Mouse (Mus musculus): ENCODE measurements around the gene Asap2. TPM values are rescaled to one million over a fixed set of nuclear protein-coding genes. Genes with fewer than 3 reads are reported as not detected.
A peak's percentile ranks its signal among the peaks of the same experiment; 100 is the strongest.

The Asap2 gene
- polyA plus RNA-seq, 1 experiment, result 0.77 TPM

- Histone ChIP-seq H3K4me3 (ENCODE audit: control insufficient read depth, low read depth, low read length) (no peak overlapping the region), H3K36me3 (ENCODE audit: control insufficient read depth, insufficient read depth, low read length) (peaks cover 5% of the 10 kb centered on the region), H3K27ac (ENCODE audit: control insufficient read depth, insufficient read depth, low read depth, low read length) (no peak overlapping the region), H3K4me1 (ENCODE audit: control insufficient read depth, insufficient read depth, low read length) (peaks cover 6% of the 10 kb centered on the region), H3K27me3 (ENCODE audit: control insufficient read depth, insufficient read depth, low read length) (no peaks in the 10 kb centered on the region)
- TF ChIP-seq CTCF (IDR thresholded peaks at IDR 0.05; ENCODE audit: control insufficient read depth, insufficient read depth, insufficient replicate concordance, low read depth, low read length) (no peak), POLR2A (IDR thresholded peaks at IDR 0.05; ENCODE audit: control insufficient read depth, low read depth, low read length) (no peak)
Measured at GRCm38 (mm10) chr12:21288716-21289395, 298.6 kb downstream of the Asap2 start.

GRCm38 (mm10) chr12:21289651-21290050 lies 299.4 kb downstream of the Asap2 start:
- Histone ChIP-seq H3K27ac (ENCODE audit: control insufficient read depth, insufficient read depth, low read depth, low read length) (no peak overlapping the region), H3K4me3 (ENCODE audit: control insufficient read depth, low read depth, low read length) (no peak overlapping the region), H3K4me1 (ENCODE audit: control insufficient read depth, insufficient read depth, low read length) (peaks cover 6% of the 10 kb centered on the region), H3K27me3 (ENCODE audit: control insufficient read depth, insufficient read depth, low read length) (no peaks in the 10 kb centered on the region), H3K36me3 (ENCODE audit: control insufficient read depth, insufficient read depth, low read length) (peaks cover 5% of the 10 kb centered on the region)
- TF ChIP-seq CTCF (IDR thresholded peaks at IDR 0.05; ENCODE audit: control insufficient read depth, insufficient read depth, insufficient replicate concordance, low read depth, low read length), result no peak
- no peak for TF ChIP-seq POLR2A (IDR thresholded peaks at IDR 0.05; ENCODE audit: control insufficient read depth, low read depth, low read length)

- no peak for TF ChIP-seq POLR2A (IDR thresholded peaks at IDR 0.05; ENCODE audit: control insufficient read depth, low read depth, low read length)
- no peak for TF ChIP-seq CTCF (IDR thresholded peaks at IDR 0.05; ENCODE audit: control insufficient read depth, insufficient read depth, insufficient replicate concordance, low read depth, low read length)
- Histone ChIP-seq H3K27me3 (ENCODE audit: control insufficient read depth, insufficient read depth, low read length) (no peaks in the 10 kb centered on the region), H3K27ac (ENCODE audit: control insufficient read depth, insufficient read depth, low read depth, low read length) (no peak overlapping the region), H3K4me3 (ENCODE audit: control insufficient read depth, low read depth, low read length) (no peak overlapping the region), H3K36me3 (ENCODE audit: control insufficient read depth, insufficient read depth, low read length) (peaks cover 4% of the 10 kb centered on the region; the same call in 1 of the 2 replicates), H3K4me1 (ENCODE audit: control insufficient read depth, insufficient read depth, low read length) (no peaks in the 10 kb centered on the region)
Measured at GRCm38 (mm10) chr12:21298856-21299255, 308.6 kb downstream of the Asap2 start.

- H3K36me3 ChIP-seq (ENCODE audit: control insufficient read depth, insufficient read depth, low read length), result peaks cover 4% of the 10 kb centered on the region
- no peak for TF ChIP-seq CTCF (IDR thresholded peaks at IDR 0.05; ENCODE audit: control insufficient read depth, insufficient read depth, insufficient replicate concordance, low read depth, low read length)
- no peak for TF ChIP-seq POLR2A (IDR thresholded peaks at IDR 0.05; ENCODE audit: control insufficient read depth, low read depth, low read length)
- H3K4me1 ChIP-seq (ENCODE audit: control insufficient read depth, insufficient read depth, low read length), result no peaks in the 10 kb centered on the region
- no peaks in the 10 kb centered on the region for H3K27me3 ChIP-seq (ENCODE audit: control insufficient read depth, insufficient read depth, low read length)
- peak overlapping the region; percentile 27 for H3K4me3 ChIP-seq (ENCODE audit: control insufficient read depth, low read depth, low read length)
- no peak overlapping the region for H3K27ac ChIP-seq (ENCODE audit: control insufficient read depth, insufficient read depth, low read depth, low read length)
Measured at GRCm38 (mm10) chr12:21301324-21301723, 311.1 kb downstream of the Asap2 start.

GRCm38 (mm10) chr12:21301932-21302331 lies 311.7 kb downstream of the Asap2 start:
- no peaks in the 10 kb centered on the region for H3K4me1 ChIP-seq (ENCODE audit: control insufficient read depth, insufficient read depth, low read length)
- no peak for TF ChIP-seq POLR2A (IDR thresholded peaks at IDR 0.05; ENCODE audit: control insufficient read depth, low read depth, low read length)
- TF ChIP-seq CTCF (IDR thresholded peaks at IDR 0.05; ENCODE audit: control insufficient read depth, insufficient read depth, insufficient replicate concordance, low read depth, low read length), result no peak
- H3K27ac ChIP-seq (ENCODE audit: control insufficient read depth, insufficient read depth, low read depth, low read length), result no peak overlapping the region
- no peak overlapping the region for H3K4me3 ChIP-seq (ENCODE audit: control insufficient read depth, low read depth, low read length)
- H3K36me3 ChIP-seq (ENCODE audit: control insufficient read depth, insufficient read depth, low read length), result peaks cover 4% of the 10 kb centered on the region
- H3K27me3 ChIP-seq (ENCODE audit: control insufficient read depth, insufficient read depth, low read length), result no peaks in the 10 kb centered on the region

GRCm38 (mm10) chr12:21302361-21302783 lies 312.1 kb downstream of the Asap2 start:
- H3K4me1 ChIP-seq (ENCODE audit: control insufficient read depth, insufficient read depth, low read length), result no peaks in the 10 kb centered on the region
- H3K36me3 ChIP-seq (ENCODE audit: control insufficient read depth, insufficient read depth, low read length), result peaks cover 4% of the 10 kb centered on the region

GRCm38 (mm10) chr12:21305741-21306140 lies 315.5 kb downstream of the Asap2 start:
- Histone ChIP-seq H3K4me3 (ENCODE audit: control insufficient read depth, low read depth, low read length) (no peak overlapping the region), H3K4me1 (ENCODE audit: control insufficient read depth, insufficient read depth, low read length) (no peaks in the 10 kb centered on the region), H3K27ac (ENCODE audit: control insufficient read depth, insufficient read depth, low read depth, low read length) (no peak overlapping the region), H3K27me3 (ENCODE audit: control insufficient read depth, insufficient read depth, low read length) (no peaks in the 10 kb centered on the region), H3K36me3 (ENCODE audit: control insufficient read depth, insufficient read depth, low read length) (no peaks in the 10 kb centered on the region; the same call in none of the 2 replicates)
- TF ChIP-seq CTCF (IDR thresholded peaks at IDR 0.05; ENCODE audit: control insufficient read depth, insufficient read depth, insufficient replicate concordance, low read depth, low read length) (no peak), POLR2A (IDR thresholded peaks at IDR 0.05; ENCODE audit: control insufficient read depth, low read depth, low read length) (no peak)

More at GRCm38 (mm10) chr12:21302361-21302783, 312.1 kb downstream of the Asap2 start:
- Histone ChIP-seq H3K27me3 (ENCODE audit: control insufficient read depth, insufficient read depth, low read length) (no peaks in the 10 kb centered on the region), H3K27ac (ENCODE audit: control insufficient read depth, insufficient read depth, low read depth, low read length) (no peak overlapping the region), H3K4me3 (ENCODE audit: control insufficient read depth, low read depth, low read length) (no peak overlapping the region)
- TF ChIP-seq CTCF (IDR thresholded peaks at IDR 0.05; ENCODE audit: control insufficient read depth, insufficient read depth, insufficient replicate concordance, low read depth, low read length), result no peak
- TF ChIP-seq POLR2A (IDR thresholded peaks at IDR 0.05; ENCODE audit: control insufficient read depth, low read depth, low read length), result no peak
